Mouse (Mus musculus): ENCODE results near the gene Igf2bp3. TPM values are rescaled to one million over a fixed set of nuclear protein-coding genes. Genes with fewer than 3 reads are reported as not detected.

Gene Igf2bp3
- polyA plus RNA-seq, 1 experiment, result 0.06 TPM

- peak overlapping the region; percentile 55 for H3K27ac ChIP-seq (ENCODE audit: insufficient read depth, low read depth, low read length)
- WGBS, result under 1% methylated on average over 19 of the region's 19 CpGs
- TF ChIP-seq POLR2A (IDR thresholded peaks at IDR 0.05; ENCODE audit: low read depth, low read length) (no peak), CTCF (IDR thresholded peaks at IDR 0.05; ENCODE audit: extremely low read depth, insufficient read length, insufficient replicate concordance, low read depth, low read length) (no peak)
- H3K27me3 ChIP-seq (ENCODE audit: control insufficient read depth, insufficient read depth, low read length), result no peaks in the 10 kb centered on the region
- H3K4me1 ChIP-seq (ENCODE audit: control insufficient read depth, insufficient read depth, insufficient read length, low read length), result peaks cover 4% of the 10 kb centered on the region; the same call in 1 of the 2 replicates
- H3K4me3 ChIP-seq (ENCODE audit: low read depth, low read length), result peak overlapping the region; percentile 84
- H3K36me3 ChIP-seq (ENCODE audit: control insufficient read depth, insufficient read depth, low read length), result 0 out of 2 replicates have a peak, but pooled peaks cover 3% of the 10 kb centered on the region
Measured at GRCm38 (mm10) chr6:49074117-49074490, 140.7 kb downstream of the Igf2bp3 start.

GRCm38 (mm10) chr6:49073304-49074116 is 141.2 kb downstream of the Igf2bp3 start, which contains the start of gene Malsu1:
TSS of gene Malsu1 (plus strand) at chr6:49073795.
- Histone ChIP-seq H3K4me1 (ENCODE audit: control insufficient read depth, insufficient read depth, insufficient read length, low read length) (peaks cover 4% of the 10 kb centered on the region; the same call in 1 of the 2 replicates), H3K27ac (ENCODE audit: insufficient read depth, low read depth, low read length) (peak within 1 kb of the TSS; percentile 63), H3K4me3 (ENCODE audit: low read depth, low read length) (peak within 1 kb of the TSS; percentile 84), H3K36me3 (ENCODE audit: control insufficient read depth, insufficient read depth, low read length) (0 out of 2 replicates have a peak, but pooled peaks cover 3% of the 10 kb centered on the region), H3K27me3 (ENCODE audit: control insufficient read depth, insufficient read depth, low read length) (no peaks in the 10 kb centered on the region)
- no peak for TF ChIP-seq CTCF (IDR thresholded peaks at IDR 0.05; ENCODE audit: extremely low read depth, insufficient read length, insufficient replicate concordance, low read depth, low read length)
- peak; percentile 90 for TF ChIP-seq POLR2A (IDR thresholded peaks at IDR 0.05; ENCODE audit: low read depth, low read length)
- under 1% methylated on average over 49 of the region's 49 CpGs for WGBS

DNA sequence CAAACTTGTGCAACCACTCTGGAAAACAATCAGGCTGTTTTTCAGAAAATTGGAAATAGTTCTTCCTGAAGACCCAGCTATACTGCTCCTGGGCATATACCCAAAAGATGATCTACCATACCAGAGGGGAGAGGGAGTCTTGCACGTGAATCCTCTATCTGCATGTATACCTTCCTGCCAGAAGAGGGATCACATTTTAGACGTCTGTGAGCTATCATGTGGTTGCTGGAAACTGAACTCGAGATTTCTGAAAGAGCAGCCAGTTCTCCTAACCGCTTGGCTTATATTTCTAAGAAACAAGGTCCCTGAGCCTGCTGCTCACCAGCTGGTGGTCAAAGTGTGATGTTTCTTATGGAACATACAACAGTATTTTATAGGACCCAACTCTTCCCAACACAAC is 146.4 kb downstream of the Igf2bp3 start:
- Histone ChIP-seq H3K4me3 (ENCODE audit: low read depth, low read length) (no peak overlapping the region), H3K4me1 (ENCODE audit: control insufficient read depth, insufficient read depth, insufficient read length, low read length) (no peaks in the 10 kb centered on the region), H3K36me3 (ENCODE audit: control insufficient read depth, insufficient read depth, low read length) (no peaks in the 10 kb centered on the region), H3K27me3 (ENCODE audit: control insufficient read depth, insufficient read depth, low read length) (no peaks in the 10 kb centered on the region), H3K27ac (ENCODE audit: insufficient read depth, low read depth, low read length) (no peak overlapping the region)
- WGBS, result 34% methylated on average over 4 of the region's 4 CpGs
- no peak for TF ChIP-seq CTCF (IDR thresholded peaks at IDR 0.05; ENCODE audit: extremely low read depth, insufficient read length, insufficient replicate concordance, low read depth, low read length)

DNA sequence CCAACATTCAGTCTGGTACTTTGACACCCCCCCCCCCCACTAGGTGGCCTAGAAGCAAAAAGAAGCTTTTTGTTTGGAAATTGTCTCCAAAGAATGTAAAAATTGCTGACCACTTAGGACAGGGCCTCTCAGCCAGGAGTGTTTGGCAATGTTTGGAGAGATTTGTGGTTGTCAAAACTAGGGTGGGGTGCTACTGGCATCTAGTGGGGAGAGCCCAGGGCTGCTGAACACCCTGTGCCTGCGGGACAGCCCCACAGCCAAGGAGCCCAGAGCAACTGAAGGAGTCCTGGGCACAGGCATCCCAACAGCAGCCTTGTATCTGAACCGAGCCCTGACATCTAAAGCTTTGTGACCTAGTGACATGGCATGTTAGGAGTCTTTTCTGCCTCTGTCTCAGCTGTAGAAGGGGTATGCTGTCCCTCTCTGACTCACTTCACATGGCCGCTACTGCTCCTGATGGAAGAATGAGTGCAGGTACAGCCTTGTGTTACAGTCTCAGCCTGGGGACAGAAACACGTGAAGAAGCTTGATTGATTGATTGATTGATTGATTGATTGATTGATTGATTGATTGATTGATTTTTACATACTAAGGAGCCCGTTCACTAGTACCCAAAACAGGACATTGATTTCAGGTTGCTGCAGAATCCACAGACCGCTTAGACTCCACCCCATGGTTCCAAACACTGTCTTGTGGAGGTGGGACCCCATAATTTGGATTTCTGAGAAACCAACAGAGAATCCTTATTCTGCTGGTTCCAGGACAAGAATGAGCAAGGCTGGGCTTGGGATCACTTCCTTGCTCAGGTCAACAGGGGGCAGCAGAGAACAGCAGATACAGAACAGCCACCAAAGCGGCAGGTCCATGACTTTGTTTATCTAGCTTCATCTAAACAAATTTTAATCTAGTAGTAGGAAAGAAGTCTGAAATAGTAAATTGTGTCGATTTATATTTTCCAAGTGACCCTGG is 157.4 kb downstream of the Igf2bp3 start:
- no peaks in the 10 kb centered on the region for H3K36me3 ChIP-seq (ENCODE audit: control insufficient read depth, insufficient read depth, low read length)
- no peaks in the 10 kb centered on the region for H3K4me1 ChIP-seq (ENCODE audit: control insufficient read depth, insufficient read depth, insufficient read length, low read length)
- no peak overlapping the region for H3K4me3 ChIP-seq (ENCODE audit: low read depth, low read length)
- H3K27me3 ChIP-seq (ENCODE audit: control insufficient read depth, insufficient read depth, low read length), result no peaks in the 10 kb centered on the region
- no peak for TF ChIP-seq POLR2A (IDR thresholded peaks at IDR 0.05; ENCODE audit: low read depth, low read length)
- TF ChIP-seq CTCF (IDR thresholded peaks at IDR 0.05; ENCODE audit: extremely low read depth, insufficient read length, insufficient replicate concordance, low read depth, low read length), result peak; percentile 97; the same call in 1 of the 2 replicates
- WGBS, result 35% methylated on average over 8 of the region's 8 CpGs
- H3K27ac ChIP-seq (ENCODE audit: insufficient read depth, low read depth, low read length), result no peak overlapping the region

GRCm38 (mm10) chr6:49056009-49056408 is 158.7 kb downstream of the Igf2bp3 start:
- Histone ChIP-seq H3K27me3 (ENCODE audit: control insufficient read depth, insufficient read depth, low read length) (no peaks in the 10 kb centered on the region), H3K36me3 (ENCODE audit: control insufficient read depth, insufficient read depth, low read length) (no peaks in the 10 kb centered on the region), H3K4me1 (ENCODE audit: control insufficient read depth, insufficient read depth, insufficient read length, low read length) (no peaks in the 10 kb centered on the region), H3K27ac (ENCODE audit: insufficient read depth, low read depth, low read length) (no peak overlapping the region), H3K4me3 (ENCODE audit: low read depth, low read length) (no peak overlapping the region)
- WGBS, result 84% methylated on average over 9 of the region's 9 CpGs
- no peak for TF ChIP-seq POLR2A (IDR thresholded peaks at IDR 0.05; ENCODE audit: low read depth, low read length)
- no peak for TF ChIP-seq CTCF (IDR thresholded peaks at IDR 0.05; ENCODE audit: extremely low read depth, insufficient read length, insufficient replicate concordance, low read depth, low read length)

GRCm38 (mm10) chr6:49055256-49055733 is 159.5 kb downstream of the Igf2bp3 start:
- no peaks in the 10 kb centered on the region for H3K36me3 ChIP-seq (ENCODE audit: control insufficient read depth, insufficient read depth, low read length)
- WGBS, result 68% methylated on average over 7 of the region's 7 CpGs
- H3K27ac ChIP-seq (ENCODE audit: insufficient read depth, low read depth, low read length), result no peak overlapping the region
- no peaks in the 10 kb centered on the region for H3K4me1 ChIP-seq (ENCODE audit: control insufficient read depth, insufficient read depth, insufficient read length, low read length)
- no peak for TF ChIP-seq POLR2A (IDR thresholded peaks at IDR 0.05; ENCODE audit: low read depth, low read length)
- TF ChIP-seq CTCF (IDR thresholded peaks at IDR 0.05; ENCODE audit: extremely low read depth, insufficient read length, insufficient replicate concordance, low read depth, low read length), result no peak
- H3K4me3 ChIP-seq (ENCODE audit: low read depth, low read length), result no peak overlapping the region
- H3K27me3 ChIP-seq (ENCODE audit: control insufficient read depth, insufficient read depth, low read length), result no peaks in the 10 kb centered on the region
